Mouse (Mus musculus) testis, postnatal 10 days (tissue): Measurements from ENCODE around the gene Cdh12.
"Not testable (repeated sequence)": the region's sequence is repeated elsewhere in the genome, so short reads cannot be mapped to it uniquely, and the experiment has no call there.

Experiments used
- DNase-seq: peaks from one replicate; pipeline ENCODE4 v3.0.0; 2021; ENCODE audit warnings: low spot score

Gene Cdh12

GRCm38 (mm10) chr15:21375460-21375859 is 926.4 kb downstream of the Cdh12 start:
- no peak for DNase-seq

DNA sequence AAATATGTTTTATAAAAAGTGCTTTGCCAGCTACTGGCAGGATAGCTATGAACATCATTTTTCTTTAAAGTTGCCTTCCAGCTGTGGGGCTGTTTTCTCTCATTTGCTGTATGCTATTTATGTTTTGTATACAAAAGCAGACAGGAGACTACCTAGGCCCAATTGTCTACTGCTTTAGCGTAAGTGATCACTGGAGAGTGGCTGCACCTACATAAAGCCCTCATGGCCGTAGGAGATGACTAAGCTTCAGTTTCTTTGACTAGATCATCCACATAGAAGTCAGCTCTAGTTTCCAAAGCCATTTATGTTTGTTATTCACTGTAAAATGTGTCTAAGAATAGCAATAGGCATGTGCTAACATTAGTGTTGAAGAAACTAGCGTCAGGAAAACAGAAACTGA is 926.8 kb downstream of the Cdh12 start:
- DNase-seq, result no peak

- DNase-seq, result not testable (repeated sequence)
Observed at GRCm38 (mm10) chr15:21391442-21391841, 942.4 kb downstream of the Cdh12 start.

DNA sequence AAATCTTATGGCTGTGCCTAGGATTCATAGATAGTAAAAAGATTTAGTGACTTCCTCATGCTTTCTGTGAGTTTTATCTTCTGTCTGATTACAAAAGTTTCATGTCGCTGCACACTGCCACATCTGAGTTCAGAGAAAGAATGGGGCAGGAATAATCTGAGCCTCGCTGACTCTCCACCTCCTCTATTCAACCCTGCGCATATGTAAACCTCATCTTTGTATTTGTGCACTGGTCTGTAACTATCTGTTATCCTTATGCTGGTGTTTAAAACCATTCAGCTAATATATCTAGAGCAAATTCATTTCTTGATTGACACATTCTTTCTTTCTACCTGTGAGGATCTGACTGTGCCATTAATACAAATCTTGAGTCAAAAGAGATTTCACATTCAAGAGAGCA is 944.0 kb downstream of the Cdh12 start:
- no peak for DNase-seq

- no peak for DNase-seq
Observed at GRCm38 (mm10) chr15:21405196-21405595, 956.1 kb downstream of the Cdh12 start.

DNA sequence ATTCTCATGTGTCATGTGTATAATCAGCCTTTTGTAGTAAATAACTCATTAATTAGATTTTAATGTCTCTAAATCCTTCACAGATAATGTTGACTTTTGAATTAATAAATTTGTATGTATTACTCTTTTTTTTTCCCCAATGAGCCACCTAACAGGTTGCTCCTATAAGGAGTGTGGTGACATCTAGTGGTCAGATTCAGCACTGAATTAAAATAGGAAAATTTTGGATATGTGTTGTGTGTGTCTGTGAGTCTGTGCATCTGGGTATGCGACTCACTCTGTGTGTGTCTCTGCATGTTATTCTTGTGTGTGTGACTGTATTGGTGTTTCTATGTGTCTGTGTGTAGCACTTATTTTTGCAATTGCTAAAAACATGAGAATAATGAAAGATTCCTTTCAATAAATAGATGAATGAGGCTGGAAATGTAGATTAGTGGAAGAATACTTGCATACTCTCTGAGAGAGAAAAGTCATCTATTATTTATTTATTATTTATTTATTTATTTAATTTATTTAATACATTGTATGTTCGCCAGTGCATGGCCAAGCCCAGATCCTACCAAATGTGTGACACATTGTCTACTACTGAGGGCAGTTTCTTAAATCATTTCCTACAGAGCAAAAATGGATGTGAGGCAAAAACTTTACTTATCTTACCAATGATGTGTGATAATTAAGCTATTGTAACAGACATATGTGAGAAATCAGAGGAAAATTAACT is 958.4 kb downstream of the Cdh12 start:
- no peak for DNase-seq

- no peak for DNase-seq
Observed at GRCm38 (mm10) chr15:21437347-21437746, 988.3 kb downstream of the Cdh12 start.

- no peak for DNase-seq
Observed at GRCm38 (mm10) chr15:21437924-21438323, 988.9 kb downstream of the Cdh12 start.

DNA sequence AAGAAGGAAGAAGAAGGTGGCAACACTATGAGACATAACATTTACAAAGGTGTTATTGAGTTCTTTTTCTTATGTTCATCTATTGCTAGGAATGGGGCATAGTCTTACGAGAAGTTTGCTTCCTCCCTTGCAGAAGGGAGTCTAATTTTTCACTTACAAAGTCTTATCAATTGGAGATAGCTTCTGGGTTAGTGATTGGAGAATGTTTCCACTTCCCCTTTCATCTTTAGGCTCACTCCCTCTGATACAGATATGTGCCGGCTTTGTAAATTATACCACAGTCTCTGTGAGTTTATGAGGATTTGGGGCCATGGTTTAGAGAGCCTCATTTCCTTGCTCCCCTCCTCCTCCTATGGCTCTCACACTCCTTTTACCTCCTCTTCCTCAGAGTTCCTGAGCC is 1009.0 kb downstream of the Cdh12 start:
- DNase-seq, result no peak

DNA sequence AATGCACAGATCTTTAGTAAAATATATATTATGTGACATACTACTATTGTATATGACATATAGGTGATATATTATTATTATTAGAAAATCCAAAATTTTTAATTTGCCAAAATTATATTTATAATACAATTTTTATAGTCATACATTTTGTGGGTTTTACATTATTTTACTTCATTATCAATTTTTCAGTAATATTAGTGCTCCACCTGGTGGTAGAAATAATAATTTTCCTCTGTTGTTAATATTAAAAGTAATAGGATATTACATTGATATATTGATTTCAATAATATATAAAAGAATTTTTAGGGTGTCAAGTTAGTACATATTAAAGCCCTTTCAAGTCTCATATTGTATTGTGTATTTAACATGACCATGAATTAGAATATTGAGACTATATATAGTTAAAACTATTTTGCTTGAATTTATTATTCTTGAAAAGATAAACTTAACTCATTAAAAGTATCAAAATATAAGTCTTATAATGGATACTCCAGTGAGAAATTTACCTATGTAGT is 1070.3 kb downstream of the Cdh12 start:
- no peak for DNase-seq

DNA sequence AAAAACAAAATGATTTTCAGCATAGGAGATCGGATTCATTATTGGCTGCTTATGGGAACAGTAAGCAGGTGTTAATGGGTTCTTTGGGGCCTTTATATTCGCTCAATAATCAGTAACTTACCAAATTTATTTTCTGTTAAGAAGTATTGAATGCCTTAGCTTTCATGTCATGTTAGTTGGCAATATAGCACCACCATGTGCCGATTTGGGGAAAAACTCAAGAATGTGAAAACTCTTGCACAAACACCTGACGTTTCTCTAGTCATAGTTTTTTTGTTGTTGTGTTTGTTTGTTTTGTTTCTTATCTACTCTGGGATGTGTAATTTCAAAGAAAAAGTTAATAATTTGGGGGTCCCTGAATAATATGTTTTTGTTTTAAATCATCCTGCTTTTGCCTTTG is 1081.7 kb downstream of the Cdh12 start:
- no peak for DNase-seq

DNA sequence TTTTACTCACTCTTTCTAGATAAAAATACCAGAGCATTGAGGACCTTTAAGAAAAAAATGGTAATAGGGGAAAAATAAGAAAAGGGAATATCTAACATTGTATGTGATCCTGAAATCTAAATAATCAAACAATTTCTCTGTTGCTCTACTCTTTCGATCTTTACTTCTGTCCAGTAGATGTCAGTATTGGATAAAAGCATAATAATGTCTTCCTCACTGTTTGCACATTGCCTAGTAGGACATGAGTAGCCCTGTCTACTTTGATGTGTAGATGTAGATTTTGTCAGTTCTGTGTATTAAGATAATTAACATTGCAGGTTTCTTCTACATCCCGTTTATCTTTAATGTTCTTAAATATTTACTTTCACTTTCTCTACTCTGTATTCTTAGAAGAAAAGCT is 1087.8 kb downstream of the Cdh12 start:
- DNase-seq, result no peak

DNA sequence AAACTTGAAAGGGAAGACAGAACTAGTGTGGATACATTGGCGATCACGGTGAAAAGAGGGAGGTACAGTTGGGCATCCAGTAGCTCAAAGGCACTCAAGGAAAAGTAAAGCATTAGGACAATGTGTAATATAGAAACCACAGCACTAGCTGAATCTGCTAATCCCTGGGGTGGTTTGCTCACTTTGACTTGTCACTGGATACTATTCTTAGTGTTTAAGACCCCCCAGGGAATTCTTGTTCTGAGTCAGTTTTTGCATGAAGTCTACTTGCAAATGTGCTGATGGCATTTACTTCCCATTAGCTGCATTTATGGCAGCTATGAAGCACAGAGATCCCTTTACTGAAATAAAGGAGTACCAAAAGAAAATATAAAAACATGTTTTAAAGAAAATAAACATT is 1095.7 kb downstream of the Cdh12 start:
- no peak for DNase-seq

DNA sequence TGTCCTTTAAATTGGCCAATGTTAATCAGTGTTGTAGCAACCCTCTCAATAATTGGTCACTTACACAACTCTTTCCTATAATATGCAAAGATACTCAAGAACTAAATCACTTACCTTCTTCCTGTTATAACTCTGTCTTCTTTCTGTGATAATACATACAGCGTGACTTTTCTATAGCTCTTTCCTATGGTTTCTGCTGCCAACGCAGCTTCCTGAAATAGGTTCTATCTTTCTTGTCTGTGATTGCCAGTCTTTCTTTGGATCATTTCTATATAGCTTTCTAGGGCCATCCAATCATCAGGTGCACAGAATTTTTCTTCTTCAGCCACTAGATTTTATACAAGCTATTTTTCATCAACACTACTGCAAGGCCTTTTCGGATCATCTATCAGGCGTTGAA is 1106.9 kb downstream of the Cdh12 start:
- no peak for DNase-seq

DNA sequence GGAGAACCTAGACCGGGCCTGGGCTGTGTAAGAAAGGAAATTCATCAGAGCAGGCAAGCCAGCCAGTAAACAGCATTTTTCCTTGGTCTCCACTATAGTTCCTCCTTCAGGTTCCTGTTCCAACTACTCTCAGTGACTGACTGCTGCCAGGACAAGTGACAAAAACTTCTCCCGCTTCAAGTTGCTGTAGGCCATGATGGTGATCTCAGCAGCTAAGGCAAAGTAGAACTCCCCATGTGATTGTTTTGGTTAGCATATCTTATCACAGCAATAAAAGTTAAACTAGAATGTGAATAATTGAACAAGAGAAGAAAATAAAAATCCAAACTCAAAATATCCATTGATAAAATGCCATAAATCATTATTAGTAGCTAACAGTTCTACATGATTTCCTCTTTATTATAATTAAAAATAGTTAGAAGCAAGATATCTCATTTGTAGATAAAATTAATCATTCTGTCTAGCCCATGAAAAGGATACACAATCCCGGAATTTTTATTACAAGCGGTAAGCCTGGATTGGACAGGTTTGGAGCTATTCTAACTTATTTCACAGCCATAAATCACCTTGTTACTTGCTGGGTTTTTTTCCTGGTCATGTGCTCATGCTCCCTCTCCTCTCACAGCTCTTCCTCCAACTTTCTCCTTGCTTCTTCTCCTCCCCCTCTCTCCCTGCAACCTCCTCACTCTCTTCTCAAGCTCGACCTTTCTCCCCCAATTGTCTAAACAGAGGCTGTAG is 1117.4 kb downstream of the Cdh12 start:
- no peak for DNase-seq

DNA sequence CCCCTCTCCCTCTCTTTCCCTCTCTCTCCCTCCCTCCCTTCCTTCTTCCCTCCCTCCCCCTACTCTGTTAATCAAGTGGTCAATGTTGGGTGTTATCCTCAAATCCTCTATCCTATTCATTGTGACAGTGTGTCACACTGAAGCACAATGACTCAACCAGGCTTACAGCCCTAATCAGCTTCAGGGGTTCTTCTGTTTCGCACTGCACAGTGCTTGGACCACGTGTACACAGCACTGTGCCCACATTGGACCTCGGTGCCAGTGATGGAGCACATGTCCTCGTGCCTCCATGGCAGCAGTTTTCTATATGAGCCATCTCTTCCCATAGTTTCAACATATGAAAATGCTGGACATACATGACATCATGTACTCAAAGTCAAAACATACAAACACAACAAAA is 1155.4 kb downstream of the Cdh12 start:
- DNase-seq, result no peak
